Mouse (Mus musculus) cerebellum, adult 9-11 months (tissue): ENCODE measurements around the gene Gng2.
"Not testable (repeated sequence)": the region's sequence is repeated elsewhere in the genome, so short reads cannot be mapped to it uniquely, and the experiment has no call there.

Source experiments
- DNase-seq: peaks from one replicate; pipeline ENCODE4 v3.0.0; 2022

Gene Gng2

GRCm38 (mm10) chr14:19935084-19935483 is 42.3 kb downstream of the Gng2 start:
- DNase-seq = no peak

DNA sequence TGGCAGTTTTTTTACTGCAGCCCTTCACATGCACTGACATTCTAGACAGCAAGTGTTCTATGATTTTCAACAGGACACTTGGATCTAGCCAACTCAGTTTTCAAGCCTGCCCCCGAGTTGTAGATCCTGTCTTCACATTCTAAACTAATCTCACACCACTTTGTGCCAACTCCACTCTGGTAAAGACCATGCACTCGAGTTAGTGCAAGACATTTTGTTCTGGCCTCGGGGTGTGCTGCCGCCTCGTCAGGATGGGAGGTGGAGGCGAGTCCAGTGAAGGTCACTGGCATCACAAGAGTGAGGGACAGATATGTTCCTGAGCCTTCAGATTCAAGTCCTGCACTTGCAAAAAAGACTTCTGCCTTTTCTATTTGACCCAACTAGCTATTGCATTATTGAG is 44.1 kb downstream of the Gng2 start:
- no peak for DNase-seq

DNA sequence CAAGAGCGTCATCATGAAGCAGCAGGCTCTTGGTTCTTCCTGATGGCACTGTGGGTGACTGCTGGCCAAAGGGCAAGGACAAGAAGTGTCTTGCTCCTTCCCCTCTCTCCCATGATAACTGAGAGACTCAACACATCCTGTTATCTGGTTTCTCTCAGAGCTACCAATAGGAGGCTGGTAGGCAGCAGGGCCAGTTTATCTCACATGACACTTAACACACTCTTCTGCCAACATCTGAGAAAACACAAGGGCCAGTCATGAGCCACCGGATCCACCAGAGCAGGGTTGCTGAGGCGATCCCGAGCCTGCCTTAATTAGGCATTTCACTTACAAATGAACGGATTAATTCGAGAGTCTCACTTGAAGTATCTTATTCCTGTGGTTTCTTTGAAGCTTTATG is 49.5 kb downstream of the Gng2 start:
- DNase-seq = no peak

DNA sequence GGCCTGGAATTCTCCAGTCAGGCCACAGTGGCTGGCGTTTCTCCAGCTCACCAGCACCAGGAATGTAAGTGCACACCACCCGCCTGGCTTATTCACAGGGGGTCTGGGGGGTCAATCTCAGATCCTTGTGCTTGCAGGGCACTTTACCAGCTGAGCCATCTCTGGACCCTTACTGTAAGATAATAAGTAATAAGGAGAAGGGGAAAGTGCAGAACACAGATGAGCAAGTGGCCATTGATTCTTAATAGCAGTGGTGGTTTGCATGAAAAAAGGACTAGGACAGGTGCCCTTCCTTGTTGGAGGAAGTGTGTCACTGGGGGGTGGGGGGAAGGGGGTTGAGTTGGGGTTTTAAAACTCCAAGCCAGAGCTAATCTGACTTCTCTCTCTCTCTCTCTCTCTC is 50.3 kb downstream of the Gng2 start:
- DNase-seq = no peak

- DNase-seq = no peak
These were observed 51.1 kb downstream of the Gng2 start for GRCm38 (mm10) chr14:19926312-19926711.

GRCm38 (mm10) chr14:19925157-19925556 is 52.3 kb downstream of the Gng2 start:
- no peak for DNase-seq

DNA sequence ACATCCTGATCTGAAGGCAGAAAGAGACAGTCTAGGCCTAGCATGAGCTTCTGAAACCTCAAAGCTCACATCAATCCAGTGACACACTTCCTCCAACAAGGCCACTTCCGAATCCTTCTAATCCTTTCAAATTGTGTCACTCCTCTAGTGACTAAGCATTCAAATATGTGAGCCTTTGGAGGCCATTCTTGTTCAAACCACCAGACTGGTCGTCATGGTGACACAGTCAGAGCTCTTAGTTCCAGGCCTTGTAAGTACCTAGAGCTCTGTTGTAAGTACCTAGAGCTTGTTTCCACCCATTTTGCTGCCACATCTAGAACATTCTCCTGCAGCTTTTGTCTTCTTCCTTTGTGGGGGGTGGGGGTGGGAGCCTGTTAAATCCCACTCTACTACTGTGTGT is 53.3 kb downstream of the Gng2 start:
- no peak for DNase-seq

GRCm38 (mm10) chr14:19920254-19920691 is 57.2 kb downstream of the Gng2 start:
- no peak for DNase-seq

- no peak for DNase-seq
These were observed 57.6 kb downstream of the Gng2 start for GRCm38 (mm10) chr14:19919789-19920188.

DNA sequence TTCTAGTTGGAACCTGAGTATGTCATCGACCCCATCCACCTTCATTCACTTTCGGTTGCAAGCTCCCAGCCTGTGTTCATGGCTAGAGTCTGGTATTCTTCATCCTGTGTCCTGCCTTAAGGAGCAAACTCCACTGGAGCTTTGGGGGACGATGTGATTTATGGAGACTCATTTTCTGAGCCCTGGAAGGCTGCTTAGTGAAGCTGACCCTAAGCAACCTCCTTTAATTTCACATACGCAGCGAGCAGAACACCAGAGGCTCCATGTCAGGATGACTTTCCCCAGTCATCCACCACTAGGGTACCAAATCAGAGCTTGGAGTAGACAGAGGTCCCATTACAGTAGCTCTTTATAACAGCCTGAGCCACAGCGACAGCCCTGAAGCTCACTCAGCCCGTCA is 59.9 kb downstream of the Gng2 start:
- no peak for DNase-seq

GRCm38 (mm10) chr14:19916315-19916714 is 61.1 kb downstream of the Gng2 start:
- DNase-seq = no peak

DNA sequence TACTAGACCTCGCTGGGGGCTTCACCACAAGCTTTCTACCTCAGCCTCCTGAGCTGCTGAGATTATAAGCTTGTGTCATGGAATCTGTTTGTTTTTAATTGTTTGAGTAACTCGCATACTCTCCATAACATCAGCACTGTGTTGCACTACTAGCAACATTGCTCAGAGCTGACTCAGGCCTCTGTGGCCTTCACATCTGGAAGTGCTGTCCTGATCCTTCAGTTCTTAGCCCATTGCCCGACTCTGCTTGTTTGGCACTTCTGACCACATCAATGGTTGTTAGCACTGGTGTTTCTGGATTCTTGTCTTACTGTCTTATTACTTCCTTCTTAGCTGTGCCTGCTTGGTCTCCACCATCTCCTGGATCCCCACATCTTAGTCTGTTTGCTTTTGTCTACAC is 64.5 kb downstream of the Gng2 start:
- no peak for DNase-seq

GRCm38 (mm10) chr14:19905615-19906014 is 71.8 kb downstream of the Gng2 start:
- peak; percentile 92 for DNase-seq

DNA sequence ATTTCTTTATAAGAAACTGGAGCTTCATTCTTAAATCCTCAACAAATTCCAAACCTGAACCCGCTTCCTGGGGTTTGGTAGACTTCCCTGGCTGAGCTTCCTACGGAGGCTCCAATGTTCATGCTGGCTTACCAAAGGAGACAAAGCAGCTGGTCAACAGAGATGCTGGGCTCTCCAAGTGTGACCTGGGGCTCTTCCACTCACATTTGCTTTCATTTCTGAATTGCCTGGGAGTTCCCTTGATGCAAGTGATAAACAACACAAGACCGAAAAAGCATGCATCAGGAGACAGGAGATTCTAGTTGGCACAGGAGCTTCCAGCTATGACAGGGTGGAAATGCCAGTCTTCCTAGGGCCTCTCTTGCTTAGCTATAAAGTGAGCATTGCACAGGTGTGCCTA is 72.6 kb downstream of the Gng2 start:
- peak; percentile 39 for DNase-seq

DNA sequence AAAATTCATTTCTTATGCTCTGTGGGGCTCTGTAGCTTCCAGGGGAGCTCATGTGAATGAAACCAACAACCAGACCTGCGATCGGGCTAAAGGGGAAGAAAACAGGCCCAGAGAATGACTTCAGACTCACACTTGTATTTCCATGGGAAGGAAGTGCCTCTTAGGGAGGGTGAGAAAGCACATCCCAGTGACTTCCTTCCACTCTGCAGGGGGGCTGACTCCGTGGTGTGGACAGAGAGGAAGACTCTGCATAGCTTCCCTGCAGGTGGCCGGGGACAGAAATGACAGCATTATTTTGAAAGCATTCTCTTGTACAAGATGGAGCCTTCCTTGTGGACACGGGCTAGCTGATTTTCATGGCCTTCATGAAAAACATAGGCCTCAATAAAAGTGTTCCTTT is 73.4 kb downstream of the Gng2 start:
- peak; percentile 44 for DNase-seq

DNA sequence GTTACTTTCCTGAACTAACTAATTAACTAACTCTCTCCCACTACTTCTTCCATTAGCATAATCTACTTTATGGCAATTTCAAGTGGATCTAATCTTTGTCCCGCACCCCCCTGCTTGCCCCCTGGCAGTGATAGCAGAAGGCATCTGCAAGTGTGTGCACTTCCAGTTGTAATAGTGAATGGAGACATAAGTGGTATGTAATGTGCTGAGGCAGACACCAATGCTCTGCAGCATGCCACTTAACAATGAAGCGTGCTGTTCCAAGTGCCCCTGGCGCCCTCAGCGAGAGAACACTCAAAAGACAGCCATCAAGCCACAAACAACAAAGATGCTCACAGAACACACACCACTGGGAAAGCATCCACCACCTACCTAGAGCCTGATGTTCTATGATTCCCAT is 76.9 kb downstream of the Gng2 start:
- DNase-seq = no peak

- DNase-seq = no peak
These were observed 89.9 kb downstream of the Gng2 start for GRCm38 (mm10) chr14:19887569-19887968.

GRCm38 (mm10) chr14:19884431-19884830 is 93.0 kb downstream of the Gng2 start:
- not testable (repeated sequence) for DNase-seq

- no peak for DNase-seq
These were observed 103.1 kb downstream of the Gng2 start for GRCm38 (mm10) chr14:19874201-19874807.

GRCm38 (mm10) chr14:19867286-19867935 is 110.0 kb downstream of the Gng2 start:
- DNase-seq = no peak

DNA sequence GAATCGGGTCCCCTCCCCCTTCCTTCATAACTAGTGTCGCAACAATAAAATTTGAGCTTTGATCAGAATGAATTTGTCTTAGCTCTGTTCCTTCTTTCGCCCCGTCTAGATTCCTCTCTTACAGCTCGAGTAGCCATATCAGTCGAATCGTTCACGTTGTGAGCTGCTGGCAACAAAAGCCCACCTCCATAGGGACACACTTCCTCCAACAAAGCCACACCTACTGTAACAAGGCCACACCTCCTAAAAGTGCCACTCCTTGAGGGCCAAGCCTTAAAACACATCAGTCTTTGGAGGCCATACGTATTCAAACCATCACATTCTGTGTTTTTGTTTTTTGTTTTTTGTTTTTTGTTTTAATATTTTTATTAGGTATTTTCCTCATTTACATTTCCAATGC is 112.3 kb downstream of the Gng2 start:
- not testable (repeated sequence) for DNase-seq

- no peak for DNase-seq
These were observed 115.9 kb downstream of the Gng2 start for GRCm38 (mm10) chr14:19861311-19862080.

DNA sequence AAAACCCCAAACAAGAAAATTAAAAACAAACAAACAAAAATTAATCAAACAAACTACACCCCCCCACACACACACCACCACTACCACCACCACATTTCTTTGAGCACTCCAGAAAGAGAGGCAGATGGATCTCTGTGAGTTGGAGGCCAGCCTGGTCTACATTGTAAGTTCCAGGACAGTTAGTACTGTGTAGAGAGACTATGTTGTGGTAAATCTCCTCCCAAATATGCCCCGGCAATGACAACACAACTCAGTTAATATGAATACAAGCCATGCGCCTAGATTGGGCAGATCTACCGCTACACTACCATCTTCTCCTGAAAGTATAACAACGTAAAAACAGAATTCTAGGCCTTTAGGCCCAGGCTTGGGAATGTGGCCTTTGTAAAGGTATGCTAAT is 117.1 kb downstream of the Gng2 start:
- DNase-seq = no peak
